Mouse (Mus musculus) CD4-positive, CD25-positive, alpha-beta regulatory T cell, adult 2 months (primary cell): ENCODE data around the gene Gfm2.

ENCODE experiments used
- DNase-seq: peaks from one replicate; pipeline ENCODE4 v3.0.0-alpha.2; 2012; ENCODE audit warnings: low read depth, low spot score

Gfm2 gene

DNA sequence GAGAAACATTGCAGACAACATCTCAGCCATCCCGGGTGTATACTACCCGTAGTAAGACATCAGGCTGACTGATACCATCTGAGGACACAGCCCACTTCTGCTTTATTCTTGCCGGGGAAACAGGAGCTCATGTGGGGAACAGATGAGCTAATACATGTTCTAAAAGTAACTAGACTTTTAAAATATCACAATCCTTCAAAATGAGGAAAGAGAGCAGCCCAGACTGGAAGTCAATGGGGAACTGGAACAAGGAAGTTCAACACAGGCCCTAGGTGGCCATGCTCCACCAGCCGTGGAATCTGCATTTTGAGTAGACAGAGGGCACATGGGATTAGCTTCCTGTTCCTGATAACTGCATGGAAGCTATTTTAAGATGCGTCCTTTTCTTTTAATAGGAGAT, 50.0 kb downstream of the Gfm2 start:
- DNase-seq: no peak

DNA sequence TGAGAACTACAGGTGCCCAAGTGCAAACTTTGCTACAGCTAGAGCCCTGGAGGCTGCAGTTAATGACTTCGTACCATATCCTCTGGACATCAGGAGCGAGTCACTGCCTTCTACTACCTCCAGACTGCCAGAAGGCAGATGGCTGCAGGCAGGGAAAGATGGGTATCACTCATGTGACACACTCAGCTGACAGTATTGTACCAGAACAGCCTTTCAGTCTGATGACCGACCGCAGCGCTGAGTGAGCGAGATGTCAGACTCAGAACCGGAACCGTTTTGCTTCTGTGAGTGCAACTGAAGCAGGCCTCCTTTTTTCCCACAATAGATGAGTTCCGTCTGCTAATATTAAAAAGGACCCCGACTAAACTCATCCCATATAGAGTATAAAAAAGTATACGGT, 54.9 kb downstream of the Gfm2 start:
- no peak for DNase-seq

DNA sequence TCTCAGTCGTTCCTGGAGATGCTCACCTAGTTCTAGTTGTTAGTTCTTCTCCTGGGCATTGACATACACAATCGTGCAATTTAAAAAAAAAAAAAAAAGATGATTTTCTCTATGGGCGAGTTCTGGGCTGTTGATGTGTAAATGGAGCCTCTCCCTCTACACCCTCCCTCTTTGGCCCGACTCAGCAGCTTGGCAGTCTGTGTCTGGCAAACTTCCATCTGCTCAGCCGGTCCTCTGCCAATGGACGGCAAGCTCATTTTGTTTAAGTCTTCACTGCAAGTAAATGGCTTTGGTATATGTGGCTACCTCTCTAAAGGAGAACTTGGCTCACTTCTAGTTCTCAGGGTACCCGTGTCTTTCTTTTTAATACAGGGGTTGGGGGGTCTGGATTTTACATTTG, 55.7 kb downstream of the Gfm2 start:
- no peak for DNase-seq

DNA sequence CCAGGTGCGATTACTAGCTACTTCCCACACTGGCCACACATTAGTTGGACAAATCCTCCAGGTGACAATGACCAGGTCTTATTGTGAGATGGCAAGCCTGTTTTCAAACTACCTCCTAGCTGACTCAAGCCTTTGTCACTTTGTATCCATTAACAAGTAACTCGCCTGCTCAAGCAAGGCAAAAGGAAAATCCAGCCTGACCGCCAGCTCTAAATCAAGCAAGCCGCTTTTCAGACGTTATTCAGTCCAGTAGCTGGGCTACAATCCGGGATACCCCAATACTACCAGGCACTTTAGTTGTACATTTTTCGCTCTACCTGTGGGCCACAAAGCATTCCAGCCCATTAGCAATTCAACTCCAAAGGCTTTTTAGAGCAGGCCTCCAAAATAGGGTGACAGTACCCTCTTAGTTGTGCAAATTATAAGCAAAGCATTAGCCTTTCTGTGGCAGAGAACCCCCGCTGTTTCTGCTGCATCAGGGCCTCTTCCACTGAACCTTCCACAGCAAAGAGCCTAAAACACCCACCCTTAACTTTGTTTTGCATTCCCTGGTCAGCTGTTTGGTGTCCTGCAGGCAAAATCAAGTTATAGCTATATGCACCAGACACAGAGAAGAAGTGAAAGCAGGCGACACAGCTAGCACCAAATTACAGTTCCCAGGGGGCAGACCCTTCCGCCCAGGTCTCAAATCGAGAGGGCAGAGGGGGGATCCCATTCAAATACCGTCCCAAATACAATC, 58.6 kb downstream of the Gfm2 start:
- no peak for DNase-seq

DNA sequence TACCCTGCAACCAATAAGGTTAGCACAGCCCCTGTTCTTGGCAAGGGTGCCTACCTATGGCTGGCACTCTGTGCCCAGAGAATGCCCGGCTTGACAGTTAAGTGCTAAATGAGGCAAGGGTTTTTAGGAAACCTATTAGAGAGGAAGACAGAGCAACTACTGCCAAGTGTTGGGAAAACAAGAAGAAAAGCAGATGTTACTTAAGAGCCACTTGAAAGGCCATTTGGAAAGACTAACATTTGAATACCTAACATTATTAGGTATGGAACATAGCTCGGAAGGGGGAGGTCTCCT, 59.1 kb downstream of the Gfm2 start:
- DNase-seq: no peak

DNA sequence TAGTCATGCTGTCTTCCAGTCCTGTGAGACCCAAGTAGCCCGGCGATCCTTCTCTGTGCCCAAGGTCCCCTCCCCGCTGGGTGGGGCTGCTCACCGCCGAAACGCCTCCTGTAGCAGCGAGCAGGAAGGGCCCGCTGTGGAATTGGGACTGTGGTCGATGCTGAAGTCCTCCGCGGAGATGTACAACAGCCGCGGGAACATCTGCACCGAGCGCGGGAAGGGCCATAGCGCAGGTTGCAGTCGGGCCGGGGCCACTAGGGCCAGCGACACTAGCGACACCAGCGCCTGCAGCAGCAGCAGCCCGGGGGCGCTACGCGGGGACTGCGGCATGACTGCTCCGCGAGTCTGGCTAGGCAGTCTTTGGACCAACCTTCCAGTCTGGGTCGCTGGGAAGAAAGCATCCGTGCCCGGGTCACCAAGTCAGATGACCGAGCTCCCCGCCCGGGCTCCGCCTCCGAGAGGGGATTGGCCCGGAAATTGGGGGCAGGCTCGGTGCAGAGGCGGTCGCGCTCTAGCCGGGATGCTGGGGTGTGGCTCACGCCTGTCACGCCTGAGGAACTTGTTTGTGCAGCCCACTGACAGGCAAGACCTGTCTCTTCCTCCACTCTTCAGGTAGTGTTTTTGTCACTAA, 60.3 kb downstream of the Gfm2 start, which contains the start of gene Hexb:
TSS of gene Hexb (minus strand) at position 426 of the 631 bp plus-strand sequence.
- peak; percentile 89 for DNase-seq

DNA sequence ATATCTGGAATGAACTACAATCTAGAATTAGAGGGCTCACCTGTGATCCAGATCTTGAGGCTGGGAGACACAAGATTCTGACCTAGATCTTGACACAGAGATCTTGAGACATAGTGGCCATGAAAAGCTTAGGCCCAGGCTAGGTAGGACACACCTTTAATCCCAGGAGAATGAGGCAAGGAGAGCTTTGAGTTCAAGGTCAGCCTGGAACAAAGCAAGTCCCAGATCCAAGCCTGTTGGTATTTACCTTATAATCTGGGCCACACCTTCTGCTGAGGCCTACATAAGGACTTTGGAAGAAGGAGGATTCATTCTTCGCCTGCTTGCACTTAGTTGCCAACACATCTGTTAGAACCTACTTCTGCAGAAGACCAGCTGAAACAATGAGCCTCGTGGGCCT, 61.4 kb downstream of the Gfm2 start:
- no peak for DNase-seq

DNA sequence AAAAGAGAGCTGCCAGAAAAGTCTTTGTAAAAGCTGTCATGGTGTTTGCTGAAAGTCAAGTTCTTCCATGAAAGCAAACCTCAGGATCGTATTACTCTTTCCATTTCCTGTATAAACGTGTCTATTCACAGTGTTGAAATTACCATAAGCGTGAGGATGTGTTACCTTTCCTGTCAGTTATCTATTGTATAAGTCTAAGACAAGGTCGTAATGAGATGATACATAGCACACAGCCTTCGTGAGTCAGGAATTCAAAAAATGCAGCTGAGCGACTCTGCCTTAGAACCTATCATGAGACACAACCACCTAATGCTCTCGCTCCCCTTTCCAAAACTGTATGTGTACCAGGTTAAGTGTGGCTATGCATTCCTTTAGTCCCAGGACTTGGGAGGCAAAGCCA, 63.3 kb downstream of the Gfm2 start:
- no peak for DNase-seq

DNA sequence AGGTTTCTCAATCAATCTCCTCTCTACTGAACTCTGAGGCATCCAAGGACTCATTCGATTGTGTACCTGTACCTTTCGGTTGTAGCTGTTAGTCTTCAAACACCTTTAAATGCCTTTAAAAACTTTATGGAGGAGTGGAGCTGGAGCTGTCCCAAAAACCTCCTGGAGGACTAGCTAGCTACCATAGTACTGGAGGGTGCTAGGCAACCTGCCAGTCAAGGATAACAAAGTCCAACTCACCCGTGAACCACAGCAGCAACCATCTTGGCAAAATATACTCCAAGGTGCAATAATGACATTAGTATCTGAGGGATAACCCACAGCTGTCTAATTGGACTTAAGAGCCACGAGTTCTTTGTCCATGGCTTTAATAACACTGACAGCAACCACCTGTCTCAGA, 64.2 kb downstream of the Gfm2 start:
- DNase-seq: no peak

DNA sequence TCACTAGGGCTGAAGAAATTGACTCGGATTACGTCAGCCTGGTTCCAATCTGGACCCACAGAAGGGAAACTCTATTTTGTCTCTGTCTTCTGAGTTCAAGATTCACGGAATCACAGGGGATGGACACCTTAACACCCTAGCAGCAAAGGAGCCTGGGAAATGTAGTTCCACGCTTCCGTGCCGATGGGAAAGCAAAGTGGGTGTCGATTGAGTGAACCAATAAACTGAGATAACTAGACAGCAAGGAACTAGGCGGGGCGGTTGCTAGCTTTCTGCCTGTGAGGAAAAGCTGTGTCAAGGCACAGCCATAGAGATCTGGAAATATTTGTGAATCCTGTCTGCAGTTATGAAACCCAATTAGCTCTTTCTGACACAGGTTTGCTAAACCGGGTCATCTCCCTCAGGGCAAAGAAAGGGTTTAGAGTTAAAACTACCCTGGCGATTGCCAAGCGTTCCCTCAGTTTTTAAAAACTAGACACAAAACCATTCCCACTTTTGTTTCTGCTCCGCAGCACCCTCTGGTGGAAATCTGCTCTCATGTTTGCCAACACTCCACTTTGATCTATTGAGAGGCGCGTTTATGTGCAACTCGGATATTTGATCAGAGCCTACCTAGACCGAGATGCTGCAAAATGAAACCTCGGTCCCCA, 67.4 kb downstream of the Gfm2 start:
- DNase-seq: peak; percentile 86

DNA sequence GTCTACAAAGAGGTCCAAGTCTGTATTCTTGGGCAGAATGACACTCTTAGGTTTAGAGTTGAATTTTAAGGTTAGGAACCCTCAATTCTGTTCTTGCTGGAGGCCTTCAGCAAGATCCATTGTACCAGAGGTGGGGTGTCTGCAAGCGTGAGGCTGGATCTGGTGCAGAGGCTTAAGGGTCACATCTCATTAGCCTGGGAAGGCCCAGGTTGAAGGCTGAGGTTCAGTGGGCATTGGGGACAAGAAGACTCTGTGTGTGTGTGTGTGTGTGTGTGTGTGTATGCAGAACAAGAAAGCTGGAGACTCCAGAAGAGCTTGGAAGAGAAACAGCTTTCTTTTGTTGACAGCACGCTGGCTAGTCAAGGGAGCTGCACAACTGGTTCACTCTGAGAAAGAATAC, 68.3 kb downstream of the Gfm2 start:
- DNase-seq: no peak

DNA sequence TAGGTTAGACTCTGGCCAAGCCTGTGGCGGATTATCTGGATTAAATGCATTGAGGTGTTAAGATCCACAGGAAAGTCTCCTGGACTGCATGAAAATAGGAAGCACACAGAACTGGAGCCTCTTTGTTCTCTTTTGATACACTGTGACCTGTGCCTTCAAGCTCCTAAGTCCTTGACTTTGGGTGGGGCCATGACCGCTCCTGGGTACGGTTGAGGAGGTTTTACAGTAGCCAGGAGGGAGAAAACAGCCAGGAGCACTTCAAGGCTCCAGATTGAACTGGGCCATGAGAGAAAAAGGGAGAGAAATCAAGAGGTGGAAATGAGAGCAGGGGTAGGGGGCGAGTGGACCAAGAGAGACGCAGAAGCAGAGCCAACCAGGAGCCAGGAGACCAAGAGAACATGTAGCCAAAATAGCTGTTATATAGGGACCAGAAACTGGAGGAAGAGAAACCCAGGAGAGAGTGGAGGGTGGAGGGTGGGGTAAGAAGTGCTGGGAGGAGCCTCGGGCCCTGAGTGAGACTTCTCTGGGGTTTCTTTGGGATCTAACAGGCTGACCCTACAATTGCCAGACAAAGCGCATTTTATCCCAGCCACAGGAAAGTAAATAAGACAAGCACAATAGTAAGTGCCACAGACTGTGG, 69.9 kb downstream of the Gfm2 start:
- DNase-seq: no peak

DNA sequence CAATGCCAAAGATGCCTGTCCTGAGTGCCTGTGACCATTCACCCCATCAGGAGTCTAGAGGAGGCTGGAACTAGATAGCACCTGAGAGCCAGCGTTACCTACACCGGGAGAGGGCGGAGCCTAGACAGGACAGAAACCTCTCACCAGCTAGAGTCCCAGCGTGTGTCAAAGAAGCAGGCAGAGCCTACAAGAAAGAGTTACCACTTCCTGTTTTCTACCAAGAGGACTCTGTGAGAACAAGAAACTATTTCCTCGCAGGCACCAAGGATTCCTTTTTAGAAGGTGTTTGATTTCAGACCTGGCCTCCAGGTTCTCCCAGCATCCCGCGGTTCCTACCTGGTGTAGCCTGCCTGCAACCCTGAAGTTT, 70.4 kb downstream of the Gfm2 start:
- peak; percentile 86 for DNase-seq

DNA sequence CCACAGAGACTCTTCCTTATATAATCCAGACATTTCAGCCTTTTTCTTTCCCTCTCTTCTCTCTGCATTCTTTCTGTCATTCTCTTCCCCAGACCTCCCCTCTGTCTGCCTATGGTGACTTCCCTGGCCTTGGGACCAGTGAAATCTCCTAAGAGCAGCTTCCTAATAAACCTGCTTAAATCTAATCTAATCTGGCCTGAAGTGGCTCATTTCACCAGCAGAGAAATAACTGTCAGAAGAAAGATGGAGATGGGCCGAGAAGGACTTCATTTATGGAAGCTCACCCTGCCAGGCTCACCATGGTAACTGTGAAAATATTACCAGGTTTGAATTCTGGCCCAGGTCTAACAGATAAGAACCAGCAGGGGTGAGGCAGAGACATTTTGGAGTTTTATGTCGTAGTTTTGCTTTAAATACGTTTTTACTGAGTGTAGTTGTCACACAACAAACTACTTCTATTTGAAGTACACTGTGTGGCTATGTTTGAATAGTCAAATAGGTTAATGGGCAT, 70.8 kb downstream of the Gfm2 start:
- DNase-seq: peak; percentile 48

DNA sequence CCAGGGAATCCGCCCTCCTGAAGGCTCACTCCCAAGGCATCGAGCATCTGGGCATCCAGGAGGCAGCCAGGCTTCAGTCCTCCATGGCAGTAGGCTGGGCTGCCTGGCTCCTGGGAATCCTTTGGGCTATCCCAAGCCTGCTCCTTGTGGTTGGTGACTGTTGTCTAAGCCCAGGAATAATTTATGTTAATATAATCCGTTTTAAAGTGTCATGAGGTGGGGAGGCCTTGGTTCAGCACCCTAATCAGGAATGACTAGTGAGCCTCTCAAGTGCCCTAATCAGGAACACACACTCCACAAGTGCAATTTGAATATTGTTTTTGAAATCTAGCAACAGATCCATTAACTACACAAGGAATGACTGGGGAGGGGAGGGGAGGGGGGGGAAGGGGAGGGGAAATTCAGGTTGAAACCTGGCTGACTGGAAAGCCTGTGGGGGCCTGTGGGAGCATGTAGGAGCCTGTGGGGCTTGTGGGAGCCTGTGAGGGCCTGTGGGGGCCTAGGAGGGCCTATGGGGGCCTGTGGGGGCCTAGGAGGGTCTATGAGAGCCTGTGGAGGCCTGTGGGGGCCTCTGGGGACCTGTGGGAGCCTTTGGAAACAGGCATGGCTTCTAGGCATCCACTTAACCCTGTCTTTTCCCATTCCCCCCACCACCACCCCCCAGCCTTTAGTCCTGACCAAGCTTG, 77.0 kb downstream of the Gfm2 start:
- no peak for DNase-seq

DNA sequence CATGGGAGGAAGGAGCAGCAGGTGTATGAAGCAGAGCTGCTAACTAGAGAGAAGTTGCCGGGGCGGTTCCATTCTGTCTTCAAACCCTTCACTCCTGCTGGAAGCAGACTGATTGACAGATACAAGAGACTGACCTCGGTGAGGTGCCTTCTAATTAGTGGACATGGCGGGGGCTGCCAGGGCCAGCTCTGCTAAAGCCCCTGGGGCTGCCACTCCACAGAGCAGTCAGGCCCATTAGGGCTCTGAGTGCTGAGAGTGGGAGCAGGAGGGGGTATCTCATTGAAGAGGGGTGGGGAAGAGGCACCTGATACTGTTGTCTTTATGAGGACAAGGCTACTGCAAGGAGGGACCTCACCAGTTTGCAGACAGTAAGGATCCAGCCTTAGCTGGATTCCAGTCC, 77.8 kb downstream of the Gfm2 start:
- no peak for DNase-seq

DNA sequence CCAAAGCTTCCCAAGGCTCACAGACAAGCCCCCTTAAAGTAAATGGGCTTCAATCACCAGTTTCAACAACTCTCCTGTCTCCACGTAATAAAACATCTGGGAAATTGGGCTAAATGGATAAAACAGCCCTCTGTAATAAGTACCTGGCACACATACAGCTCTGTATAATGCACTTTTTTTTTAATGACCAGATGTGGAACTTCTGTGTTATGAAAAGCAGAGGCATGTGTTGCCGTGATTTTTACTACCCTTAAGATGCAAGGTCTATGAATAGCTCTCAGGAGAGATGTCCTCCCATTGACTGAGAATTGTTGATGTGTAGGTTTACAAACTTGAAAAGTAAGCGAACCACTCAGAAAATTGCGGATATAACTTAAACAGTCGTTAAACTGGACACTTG, 78.5 kb downstream of the Gfm2 start:
- no peak for DNase-seq

DNA sequence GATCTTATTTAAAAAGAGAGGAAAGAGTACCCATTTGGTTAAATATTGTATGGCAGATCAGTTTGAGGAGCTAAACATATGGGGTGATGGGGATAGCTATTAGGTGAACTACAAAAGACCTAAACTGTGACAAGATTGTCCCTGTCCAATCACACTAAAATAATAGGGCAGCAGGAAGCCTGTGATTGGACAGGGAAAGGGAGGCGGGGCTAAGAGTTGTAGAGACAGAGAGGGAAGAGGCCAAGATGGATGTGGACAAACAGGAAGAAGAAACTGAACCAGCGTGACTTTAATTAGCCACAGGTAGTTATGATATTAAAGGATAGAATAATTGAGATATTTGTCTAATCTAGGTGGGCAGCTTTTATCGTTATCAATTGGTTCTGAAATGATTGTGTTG, 82.3 kb downstream of the Gfm2 start:
- DNase-seq: no peak

DNA sequence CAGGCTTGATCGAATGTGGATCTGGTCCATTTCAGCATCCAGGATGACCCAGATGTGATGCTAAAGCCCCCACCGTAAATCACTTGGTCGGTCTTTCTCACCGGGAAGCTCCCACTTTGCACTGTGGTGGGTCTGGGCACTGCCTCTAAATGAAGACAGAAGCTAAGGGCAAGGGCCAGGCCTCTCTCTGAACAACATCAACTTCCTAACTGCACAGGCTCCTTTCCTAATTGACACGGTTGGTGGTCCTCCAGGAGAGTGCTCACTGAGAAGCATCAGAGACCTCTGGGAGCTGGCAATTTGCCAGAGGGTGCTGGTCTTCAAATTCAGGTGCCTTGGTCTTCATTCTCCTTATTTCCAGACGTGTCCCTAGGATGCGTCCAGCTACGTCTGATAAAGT, 86.1 kb downstream of the Gfm2 start:
- no peak for DNase-seq

DNA sequence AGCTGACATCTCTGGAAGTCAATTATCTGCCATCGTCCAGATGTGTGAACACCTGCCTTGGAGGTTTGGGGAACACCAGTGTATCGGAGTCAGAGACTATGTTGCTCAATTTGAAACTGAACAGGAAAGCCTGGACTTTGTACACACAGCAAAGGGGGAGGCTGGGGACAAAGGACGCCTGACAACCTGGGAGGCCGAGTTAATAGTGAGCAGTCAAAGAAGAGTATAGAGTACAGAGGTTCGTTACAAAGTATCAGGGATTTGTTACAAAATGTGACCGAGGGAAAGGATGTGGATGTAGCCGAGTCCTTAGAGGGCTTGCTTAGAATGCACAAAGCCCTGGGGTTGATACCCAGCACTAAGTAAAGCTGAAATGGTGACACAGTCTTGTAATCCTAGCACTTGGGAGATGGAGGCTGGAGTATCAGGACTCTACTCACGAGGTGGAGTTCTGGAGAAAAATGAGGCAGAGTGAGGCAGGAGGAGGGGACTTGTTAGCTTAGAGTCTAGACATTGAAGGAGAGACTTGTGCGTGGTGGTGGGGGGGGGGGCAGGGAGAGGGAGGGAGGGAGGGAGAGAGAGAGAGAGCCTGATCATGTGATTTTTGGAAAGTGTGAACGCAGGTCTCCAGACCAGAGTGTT, 86.7 kb downstream of the Gfm2 start:
- DNase-seq: no peak

DNA sequence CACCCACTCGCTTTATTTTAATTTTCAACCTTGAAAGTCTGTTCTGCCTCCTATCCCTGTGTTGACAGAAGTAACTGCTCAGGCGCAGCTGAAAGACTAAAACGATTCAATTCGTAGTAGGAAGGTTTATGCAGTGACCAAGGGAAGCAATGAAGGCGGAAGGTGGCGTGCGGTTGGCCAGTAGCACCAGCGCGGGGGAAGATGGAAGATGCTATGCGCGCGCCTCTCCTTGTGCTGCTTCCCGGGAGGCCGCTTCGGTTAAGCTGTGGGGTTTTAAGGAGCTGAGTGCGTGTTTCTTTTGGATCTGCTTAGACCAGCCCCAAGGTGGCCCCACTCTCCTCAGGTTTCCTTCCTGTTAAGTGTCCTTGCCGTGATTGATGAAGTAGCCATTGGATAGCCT, 87.4 kb downstream of the Gfm2 start:
- DNase-seq: no peak

DNA sequence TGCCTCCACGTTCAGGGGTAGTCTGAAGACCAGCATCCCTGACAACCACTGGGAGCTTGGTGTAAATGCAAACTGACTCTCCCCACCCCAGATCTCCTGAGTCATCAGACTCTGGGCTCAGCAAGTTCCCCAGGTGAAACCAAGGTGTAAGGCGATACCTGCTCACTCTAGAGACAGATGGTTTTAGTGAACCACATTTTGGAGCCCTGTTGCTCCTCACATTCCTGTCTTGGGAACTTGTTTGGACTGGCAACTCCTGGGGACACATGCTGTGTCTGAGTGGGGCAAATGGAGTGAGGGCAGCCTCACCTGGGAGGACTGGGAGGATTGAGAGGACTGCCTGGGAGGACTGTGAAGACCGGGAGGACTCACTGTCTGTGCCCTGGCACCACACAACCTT, 90.1 kb downstream of the Gfm2 start:
- DNase-seq: no peak
